Mouse (Mus musculus) CH12F3 (cell line): ENCODE measurements around the gene Slc10a7.

Experiments
- in situ Hi-C: fragments of 300-500 bp; cut with MboI; formaldehyde crosslinking; loops from 2 replicates; pipeline ENCODE4 v1.14.3; 2020; ENCODE audit warnings: low sequenced_read_pairs

The Slc10a7 gene

GRCm38 (mm10) chr8:78728240-78728639, 219.1 kb downstream of the Slc10a7 start:
- in situ Hi-C loops: no loop called here

GRCm38 (mm10) chr8:78732410-78732809, 223.3 kb downstream of the Slc10a7 start:
- in situ Hi-C loops: no loop called here

DNA sequence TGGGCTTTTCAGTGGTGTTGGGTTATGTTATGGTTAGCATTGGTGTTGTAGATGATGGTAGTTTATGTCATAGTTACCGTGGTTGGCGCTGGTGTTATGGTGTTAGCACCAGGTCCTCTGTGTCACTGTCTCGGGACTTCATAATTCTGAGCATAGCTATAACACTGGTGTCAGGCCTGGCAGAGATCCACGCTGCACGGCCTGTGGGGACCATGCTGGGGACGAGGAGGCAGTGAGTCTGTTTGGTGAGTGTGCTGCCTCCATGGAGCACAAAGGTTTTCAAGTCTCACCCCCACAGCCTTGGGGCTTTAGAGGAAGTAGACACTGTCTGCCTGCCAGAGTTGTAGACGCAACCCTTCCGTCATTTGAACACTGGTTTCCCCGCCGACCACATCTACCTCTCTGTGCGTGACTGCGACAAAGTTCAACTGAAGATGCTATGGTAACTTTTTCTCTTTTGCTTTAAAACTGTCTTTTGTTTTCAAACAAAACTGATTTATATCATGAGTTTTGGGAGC, 223.9 kb downstream of the Slc10a7 start:
- in situ Hi-C loops: no loop called here

DNA sequence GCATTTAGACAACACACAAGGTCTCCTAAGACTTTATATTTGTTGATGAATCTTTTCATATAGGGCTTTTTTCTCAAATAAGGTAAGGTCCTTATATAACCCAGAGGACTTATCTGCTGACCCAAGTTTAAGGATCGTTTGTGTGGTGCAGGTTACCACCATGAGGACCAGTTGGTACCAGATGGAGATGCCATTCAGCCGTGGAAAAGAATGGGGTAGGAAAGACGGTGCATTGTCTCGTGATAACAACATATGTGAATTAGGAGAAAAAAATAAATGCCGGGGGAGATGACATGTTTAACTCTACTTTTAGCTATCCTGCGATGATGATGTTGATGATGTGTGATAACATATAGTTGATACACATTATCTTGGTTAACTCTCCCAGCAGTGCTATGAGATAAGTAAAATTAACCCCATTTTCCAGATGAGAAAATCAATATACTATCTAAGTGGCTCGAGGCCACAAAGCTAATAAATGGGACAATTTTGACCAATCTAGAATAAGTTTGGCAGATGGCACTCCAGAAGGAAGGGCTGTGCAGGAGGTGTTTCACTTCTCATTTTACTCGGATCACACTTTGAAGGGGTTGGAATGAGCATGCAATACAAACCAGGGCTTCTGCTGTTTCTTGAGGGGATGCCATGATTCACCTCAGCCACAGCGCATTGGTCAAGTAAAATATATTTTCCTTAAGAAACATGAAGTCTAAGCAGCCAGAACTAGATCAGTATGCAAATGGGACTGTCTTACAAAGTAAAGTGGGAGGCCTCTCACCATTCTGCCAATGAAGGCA, 225.8 kb downstream of the Slc10a7 start:
- in situ Hi-C loops: no loop called here

DNA sequence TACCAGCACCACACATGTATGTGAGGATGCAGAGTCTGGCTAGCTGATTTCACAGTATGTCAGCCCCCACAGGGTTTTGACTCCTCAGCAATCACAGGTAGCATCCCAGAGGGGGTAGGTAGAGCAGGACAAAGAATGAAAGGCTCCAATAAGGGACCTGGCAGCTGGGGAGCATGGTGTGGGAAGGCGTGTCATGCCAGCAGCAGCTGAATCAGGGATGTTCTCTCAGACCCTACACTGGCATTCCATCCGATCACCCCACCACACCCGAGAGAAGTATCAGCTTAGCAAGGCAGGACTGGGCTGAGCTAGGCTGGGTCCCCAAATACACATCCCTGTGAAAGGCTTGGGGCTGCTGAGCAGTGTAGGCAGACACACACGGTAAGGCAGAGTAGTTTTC, 229.2 kb downstream of the Slc10a7 start:
- in situ Hi-C loops: no loop called here

- in situ Hi-C loops: no loop called here
These were observed 231.8 kb downstream of the Slc10a7 start for GRCm38 (mm10) chr8:78740936-78741335.

GRCm38 (mm10) chr8:78741496-78741895, 232.3 kb downstream of the Slc10a7 start:
- in situ Hi-C loops: no loop called here

DNA sequence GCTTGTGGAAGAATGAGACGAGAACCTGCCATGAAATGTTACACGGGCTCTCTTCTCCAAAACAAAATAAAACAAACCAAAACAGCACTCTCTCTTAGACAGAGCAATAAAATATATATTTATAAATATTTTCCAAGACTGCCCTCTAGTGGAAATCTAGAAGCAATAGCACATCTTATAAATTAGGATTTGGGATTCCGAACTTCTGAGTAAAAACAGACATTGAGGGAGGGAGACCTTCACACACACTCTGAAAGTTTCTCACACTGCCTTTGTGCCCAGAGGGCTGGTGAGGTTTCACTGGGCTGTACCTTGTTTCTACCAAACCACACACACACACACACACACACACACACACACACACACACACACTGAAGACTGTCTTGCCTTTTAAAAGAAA, 232.8 kb downstream of the Slc10a7 start:
- in situ Hi-C loops: no loop called here

- in situ Hi-C loops: no loop called here
These were observed 233.3 kb downstream of the Slc10a7 start for GRCm38 (mm10) chr8:78742453-78742852.

DNA sequence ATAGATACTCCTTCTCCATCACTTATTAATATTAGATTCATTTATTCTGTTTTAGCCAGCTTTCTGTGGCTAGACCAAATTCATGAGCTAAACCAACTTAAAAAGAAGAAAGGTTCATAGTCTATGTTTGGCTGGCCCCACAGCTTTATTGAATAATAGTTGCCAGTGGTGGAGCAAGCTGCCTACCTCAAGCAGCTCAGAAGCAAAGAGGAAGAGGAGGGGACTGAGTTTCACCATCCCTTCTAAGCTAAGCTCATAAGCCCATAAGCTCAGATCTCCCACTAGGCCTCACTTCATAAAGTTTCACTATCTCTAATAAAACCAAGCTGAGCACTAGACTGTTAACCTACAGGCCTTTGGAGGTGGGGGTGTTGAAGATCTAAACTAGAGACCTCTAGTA, 237.9 kb downstream of the Slc10a7 start:
- in situ Hi-C loops: no loop called here

DNA sequence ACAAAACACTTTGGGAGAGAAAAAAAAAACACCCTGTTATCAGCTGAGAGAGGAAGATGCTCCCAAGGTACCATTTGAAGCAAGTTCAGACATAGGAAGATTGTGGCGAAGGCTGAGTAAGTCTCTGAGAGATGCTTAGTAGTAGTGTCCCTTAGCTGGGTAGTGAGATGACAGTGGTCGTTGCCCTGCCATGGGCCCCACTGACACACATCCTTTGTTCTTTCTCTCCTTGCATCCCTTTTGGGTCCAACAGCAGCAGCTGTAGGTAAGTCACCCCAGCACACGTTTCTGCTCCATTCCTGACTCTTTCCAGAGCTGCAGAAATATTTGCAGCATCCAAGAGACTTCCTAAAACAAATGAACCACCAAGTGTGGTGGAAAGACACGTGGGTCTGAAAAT, 239.6 kb downstream of the Slc10a7 start:
- in situ Hi-C loops: no loop called here

DNA sequence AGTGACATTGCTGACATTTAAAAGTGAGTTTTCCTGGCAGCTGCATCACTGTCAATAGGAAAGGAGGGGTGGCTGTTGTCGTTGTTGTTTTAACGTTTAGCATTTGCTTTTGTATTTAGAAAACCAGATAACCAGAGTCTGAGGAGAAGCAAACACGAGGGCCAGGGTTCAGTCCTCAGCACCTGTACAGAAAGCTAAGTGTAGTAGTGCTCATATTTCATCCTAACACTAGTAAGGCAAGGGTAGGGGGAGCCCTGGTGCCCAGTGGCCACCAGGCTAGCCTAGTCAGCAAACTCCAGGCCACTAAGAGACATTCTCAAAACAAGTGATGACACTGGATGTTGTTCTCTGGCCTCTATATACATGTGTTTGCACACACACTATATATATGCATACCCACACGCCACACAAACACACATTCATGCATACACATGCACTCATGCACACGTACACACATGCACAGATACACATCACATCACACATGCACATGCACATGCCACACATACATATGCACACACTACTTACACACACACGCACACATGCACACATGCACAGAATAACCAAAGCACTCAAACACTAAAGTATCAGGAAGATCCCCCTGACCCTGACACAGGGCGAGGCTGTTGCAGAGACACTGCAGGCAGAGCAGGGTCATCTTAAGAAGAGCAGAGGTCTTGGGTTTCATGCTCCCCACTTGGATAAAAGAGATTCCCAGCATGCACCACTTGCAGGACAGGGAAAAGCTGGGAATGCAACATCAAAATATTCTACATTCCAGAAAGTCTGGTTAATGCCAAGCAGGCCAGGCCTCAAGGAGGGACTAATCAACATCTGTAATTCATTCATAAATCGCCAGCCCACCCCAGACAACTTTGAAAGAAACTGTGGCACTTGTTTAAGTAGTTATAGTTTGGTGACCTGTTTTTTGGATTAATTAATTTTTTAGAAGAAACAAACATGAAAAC, 241.0 kb downstream of the Slc10a7 start:
- in situ Hi-C loops: no loop called here

DNA sequence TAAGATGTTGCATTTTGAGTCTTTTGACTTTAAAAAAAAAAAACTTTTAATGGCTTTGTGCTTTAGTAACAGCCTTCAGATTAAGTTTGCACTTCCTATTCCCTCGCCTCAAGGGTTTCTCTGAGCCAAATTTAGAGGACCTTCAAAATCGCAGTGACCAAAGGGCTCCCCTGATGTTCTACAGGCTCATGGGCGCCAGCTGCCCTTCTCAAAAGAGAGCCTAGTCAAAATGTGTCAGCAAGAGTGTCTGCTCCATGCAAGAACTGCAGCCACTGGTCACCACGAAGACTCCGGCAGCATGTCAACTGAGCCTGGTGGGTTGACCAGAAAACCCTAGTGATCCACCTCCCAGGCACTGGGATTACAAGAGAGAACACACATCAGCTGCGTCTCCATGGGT, 242.0 kb downstream of the Slc10a7 start:
- in situ Hi-C loops: no loop called here

GRCm38 (mm10) chr8:78754986-78755385, 245.8 kb downstream of the Slc10a7 start:
- in situ Hi-C loops: no loop called here

- in situ Hi-C loops: no loop called here
These were observed 250.0 kb downstream of the Slc10a7 start for GRCm38 (mm10) chr8:78759139-78759538.

- in situ Hi-C loops: no loop called here
These were observed 255.8 kb downstream of the Slc10a7 start for GRCm38 (mm10) chr8:78764976-78765375.

DNA sequence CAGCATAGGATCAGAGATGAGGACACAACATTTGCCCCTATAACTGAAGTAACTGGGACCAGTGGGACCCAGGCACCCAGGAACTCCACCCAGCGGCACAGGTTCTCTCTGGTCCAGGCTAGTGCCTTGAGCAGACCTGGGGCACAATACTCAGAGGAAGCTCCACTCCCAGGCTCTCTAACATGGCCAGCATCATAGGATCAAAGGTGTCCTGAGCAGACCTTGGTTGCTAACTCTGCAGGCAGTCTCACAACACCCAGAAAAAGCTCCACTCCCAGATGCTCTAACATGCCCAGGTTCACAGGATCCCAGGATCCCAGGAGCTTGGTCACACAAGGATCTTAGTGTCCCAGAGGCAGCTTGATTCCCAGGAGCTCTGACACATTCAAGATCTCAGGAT, 256.4 kb downstream of the Slc10a7 start:
- in situ Hi-C loops: no loop called here

DNA sequence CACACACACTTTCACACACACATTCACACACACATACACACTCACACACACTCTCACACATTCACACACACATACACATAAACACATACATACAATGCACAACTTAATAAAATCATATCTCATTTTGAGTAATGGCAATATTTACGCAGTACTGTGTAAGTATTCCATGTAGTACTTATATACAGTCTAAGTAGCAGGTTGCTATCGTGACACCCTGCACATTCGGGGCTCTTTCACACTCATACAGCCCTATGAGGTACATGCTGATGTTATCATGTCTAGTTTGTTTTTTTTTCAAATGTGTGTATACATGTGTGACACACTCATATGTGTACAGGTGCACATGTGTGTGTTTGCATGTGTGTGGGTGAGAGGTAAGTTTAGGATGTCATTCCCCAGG, 261.4 kb downstream of the Slc10a7 start:
- in situ Hi-C loops: no loop called here

DNA sequence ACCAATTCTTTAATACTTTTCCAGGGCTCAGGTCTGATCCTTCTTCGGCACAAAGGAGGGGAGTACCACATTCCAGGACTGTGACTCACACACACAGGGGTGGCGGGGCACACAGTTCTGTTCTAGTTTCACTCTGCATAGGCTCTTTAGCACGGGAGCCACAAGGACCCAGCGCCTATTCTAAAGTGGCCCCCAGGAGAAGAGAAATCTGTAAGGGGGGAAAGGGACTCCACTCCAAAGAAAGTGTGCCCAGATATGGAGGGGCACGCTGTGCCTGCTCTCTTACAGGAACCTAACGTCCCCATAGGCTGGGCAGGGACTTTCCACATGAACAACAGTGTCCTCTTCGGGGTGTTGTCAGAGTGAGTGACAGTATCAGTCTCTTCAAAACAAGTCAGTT, 262.1 kb downstream of the Slc10a7 start:
- in situ Hi-C loops: no loop called here

GRCm38 (mm10) chr8:78776816-78777215, 267.7 kb downstream of the Slc10a7 start:
- in situ Hi-C loops: no loop called here
